Mouse (Mus musculus): Measurements from ENCODE around the gene Itgb5. TPM values are rescaled to one million over a fixed set of nuclear protein-coding genes. Genes with fewer than 3 reads are reported as not detected.

The Itgb5 gene
- total RNA-seq, 2 experiments from 2014 or later, result 146 to 187 TPM

DNA sequence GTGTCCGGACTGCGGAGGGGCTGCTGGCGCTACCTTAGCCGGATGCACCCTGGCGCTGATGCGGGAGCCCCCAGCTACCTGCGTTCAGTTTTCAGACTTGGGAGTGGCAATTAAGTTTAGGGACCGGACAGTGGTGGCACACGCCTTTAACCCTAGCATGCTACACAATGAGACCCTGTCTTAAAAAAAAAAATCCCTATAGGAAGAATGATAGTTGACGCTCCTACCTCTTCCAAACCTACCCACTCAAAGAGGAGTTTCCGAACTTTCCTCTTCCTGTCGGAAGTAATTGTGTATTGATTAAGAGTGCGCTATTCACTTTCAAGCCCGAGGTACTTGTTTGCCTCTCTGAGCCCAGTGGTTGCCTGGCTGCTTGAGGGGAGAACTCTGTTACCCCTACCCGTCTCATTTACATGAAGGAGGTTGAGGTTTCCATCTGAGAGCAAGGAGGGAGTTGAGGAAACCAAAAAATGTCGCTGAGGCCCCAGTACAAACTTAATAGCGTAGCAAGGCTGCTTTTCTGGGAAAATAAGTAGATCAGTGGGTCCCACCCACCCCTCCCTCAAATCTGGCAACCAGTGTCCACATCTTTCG, 1.1 kb downstream of the Itgb5 start:
- no peak for DNase-seq (ENCODE audit: low spot score in 2 of 2)

GRCm38 (mm10) chr16:33832057-33832456, 2.6 kb downstream of the Itgb5 start:
- no peak for DNase-seq (ENCODE audit: low spot score in 2 of 2)

DNA sequence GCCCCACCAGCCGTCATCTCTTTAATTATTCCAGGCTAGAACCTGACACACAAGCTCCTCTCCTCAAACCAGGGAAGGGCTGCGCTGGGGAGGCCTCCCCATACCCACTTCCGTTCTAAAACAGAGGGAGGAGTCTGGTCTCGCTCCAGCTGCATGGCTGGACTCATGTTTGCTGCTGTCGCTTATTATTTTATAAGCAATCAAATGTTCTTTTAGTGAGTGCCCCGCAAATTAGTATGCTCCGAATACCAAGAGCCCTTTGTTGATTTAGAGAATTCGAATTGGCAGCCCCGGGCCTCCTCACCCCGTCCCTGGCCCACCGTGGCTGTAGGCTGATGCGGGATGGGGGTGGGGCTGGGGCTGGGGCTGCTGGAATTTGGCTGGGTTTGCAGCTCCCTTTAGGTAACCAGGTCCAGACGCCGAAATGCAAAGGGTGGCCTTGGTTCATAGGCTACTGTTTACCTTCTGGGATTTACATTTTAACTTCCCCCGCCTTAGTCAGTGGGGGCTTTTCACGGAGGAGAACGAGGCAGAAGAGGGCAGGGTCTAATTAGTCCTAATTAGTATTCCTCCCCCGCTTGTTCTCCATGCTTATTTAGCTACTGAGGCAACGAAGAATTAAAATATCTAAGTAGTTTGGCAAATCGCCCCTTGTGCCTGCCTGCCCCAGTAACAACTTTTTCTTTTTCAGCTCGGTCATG, 3.4 kb downstream of the Itgb5 start:
- DNase-seq (ENCODE audit: low spot score in 2 of 2), result no peak

DNA sequence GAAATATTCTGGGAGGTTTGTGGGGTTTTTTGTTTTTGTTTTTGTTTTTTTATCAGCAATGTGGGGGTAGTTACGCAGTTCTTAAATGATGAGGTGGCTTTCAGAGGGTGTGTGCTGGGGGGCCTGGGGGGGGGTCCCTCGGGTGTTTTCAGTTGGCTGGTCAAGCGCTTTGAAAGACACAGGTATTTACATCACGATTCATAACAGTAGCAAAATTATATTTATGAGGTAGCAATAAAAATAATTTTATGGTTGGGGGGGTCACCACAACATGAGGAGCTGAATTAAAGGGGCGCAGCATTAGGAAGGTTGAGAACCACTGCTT, 3.9 kb downstream of the Itgb5 start:
- DNase-seq (ENCODE audit: low spot score in 2 of 2), result no peak

DNA sequence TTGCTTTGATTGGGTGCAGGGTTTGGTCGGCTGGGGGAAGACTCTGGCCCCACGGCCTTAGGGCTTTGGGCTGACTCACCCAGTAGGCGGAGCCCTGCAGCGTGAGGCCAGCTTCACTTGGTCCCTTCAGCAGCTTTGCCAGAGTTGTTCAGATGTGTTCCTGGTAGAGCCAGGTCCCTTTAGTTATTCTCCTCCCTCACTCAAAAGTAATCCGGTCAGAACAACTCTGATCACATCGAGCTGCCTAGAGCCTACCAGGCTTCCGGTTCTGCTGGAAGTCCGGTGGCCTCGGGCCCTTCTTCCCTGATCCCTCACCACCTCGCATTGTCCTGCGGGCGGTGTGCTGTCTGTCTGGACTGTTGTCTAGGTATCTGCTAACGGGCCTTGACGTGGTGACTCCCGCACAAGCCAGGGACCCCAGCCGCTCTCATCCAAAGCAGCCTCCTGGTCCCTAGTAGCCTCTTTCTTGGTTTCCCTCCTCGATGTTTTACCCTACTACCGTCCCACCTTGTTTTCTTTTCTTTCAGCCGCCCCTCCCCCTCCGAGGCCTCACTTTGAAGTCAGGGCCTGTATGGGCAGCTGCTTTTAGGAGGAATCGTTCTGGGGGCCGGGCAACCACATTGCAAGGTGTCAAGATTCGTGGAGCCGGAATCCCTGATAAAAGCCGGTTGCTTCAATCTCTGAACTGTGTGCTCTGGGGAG, 4.5 kb downstream of the Itgb5 start:
- peak; percentile 55 to 66 for DNase-seq (ENCODE audit: low spot score in 2 of 2)

DNA sequence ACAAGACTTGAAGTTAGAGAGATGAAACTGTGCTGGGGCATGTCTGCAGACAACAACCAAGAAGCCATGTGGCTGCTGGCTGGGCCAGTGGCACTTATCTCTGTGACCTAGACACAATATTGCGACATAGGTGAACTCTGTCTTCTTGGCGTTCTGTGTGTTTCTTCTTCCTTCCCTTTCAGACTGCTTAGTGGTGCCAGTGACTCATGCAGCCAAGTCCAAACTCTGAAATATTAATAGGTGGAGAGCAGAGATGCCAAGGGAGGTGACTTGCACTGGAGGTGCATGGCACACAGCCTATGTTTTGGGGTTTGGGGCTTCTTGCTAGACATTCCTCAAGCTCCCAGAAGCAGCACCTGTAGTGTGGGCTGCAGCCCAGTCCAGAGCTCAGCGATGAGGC, 7.2 kb downstream of the Itgb5 start:
- DNase-seq (ENCODE audit: low spot score in 2 of 2), result peak in 1 of 2 experiments; percentile 29

GRCm38 (mm10) chr16:33837191-33837590, 7.7 kb downstream of the Itgb5 start:
- DNase-seq (ENCODE audit: low spot score in 2 of 2), result peak in 1 of 2 experiments; percentile 21

GRCm38 (mm10) chr16:33840616-33841015, 11.2 kb downstream of the Itgb5 start:
- DNase-seq (ENCODE audit: low spot score in 2 of 2), result no peak

DNA sequence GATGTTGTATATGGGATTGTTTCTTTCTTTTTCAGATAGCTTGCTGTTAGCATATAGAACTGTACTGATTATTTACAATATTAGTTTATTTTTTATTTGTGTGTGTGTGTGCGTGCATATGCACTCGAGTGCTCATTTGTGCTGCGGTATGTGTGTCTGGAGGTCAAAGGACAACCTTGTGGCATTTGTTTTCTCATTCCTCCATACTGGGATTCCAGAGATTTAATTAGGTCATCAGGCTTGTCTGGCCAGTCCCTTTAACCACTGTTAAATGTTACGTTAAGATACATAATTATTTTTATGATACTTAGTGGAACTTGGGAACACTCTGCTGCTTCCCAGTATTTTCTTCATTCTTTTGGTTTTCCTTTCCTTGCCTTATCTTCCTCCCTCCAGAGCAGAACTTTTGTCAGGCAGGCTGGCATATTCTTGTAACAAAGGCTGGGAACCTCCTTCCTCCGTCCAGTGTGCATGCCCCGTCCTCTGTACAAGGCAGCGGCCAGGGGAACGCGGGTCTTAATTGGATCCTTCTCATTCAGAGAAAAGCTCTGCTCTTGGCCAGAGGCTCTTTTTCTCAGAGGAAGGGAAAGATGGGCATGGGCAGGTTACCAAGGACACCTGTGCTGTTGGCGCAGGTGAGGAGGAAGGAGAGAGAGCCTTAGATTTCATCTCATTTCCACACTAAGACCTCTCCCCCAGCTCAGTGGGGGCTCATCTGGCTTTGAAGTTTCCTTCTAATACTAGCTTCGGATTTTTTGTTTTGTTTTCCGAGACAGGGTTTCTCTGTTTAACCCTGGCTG, 12.8 kb downstream of the Itgb5 start:
- DNase-seq (ENCODE audit: low spot score in 2 of 2), result no peak

GRCm38 (mm10) chr16:33844150-33844611, 14.7 kb downstream of the Itgb5 start:
- DNase-seq (ENCODE audit: low spot score in 2 of 2), result no peak

DNA sequence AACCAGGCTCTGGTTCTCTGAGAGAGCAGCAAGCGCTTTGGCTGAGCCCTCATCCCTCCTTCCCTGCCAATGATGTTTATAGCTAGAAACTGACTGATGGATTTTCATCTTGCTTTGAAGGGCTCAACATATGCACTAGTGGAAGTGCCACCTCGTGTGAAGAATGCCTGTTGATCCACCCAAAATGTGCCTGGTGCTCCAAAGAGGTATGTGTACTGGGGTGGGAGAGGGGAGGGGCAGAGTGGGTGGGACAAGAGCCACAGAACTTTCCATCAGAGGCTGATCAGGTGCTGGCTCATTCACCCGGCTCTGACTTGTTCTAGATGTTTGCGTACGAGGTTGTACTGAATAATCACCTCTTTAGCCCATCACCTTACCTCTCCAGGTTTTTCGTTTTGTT, 15.4 kb downstream of the Itgb5 start:
- no peak for DNase-seq (ENCODE audit: low spot score in 2 of 2)

- no peak for DNase-seq (ENCODE audit: low spot score in 2 of 2)
Measured at GRCm38 (mm10) chr16:33853271-33853670, 23.8 kb downstream of the Itgb5 start.

DNA sequence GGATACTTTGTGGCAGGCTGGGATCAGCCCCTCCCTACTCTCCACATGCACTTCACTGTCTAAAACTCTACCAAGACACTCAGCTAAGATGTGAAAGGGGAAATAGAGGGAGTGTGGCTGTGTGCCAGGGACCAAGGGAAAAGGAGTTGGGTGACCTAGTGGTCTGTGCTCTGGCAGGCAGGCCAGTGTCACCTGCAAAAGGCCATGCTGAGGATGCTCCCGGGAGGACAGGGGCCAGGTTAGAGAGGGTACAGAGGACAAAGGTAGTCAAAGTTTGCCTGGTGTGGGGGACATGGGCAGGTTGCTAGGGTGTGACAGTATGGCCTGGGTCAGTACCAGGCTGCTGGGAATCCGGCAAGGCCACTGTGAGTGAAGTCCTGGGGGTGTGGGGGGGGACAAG, 29.3 kb downstream of the Itgb5 start:
- no peak for DNase-seq (ENCODE audit: low spot score in 2 of 2)

GRCm38 (mm10) chr16:33859380-33859779, 29.9 kb downstream of the Itgb5 start:
- DNase-seq (ENCODE audit: low spot score in 2 of 2), result no peak

- DNase-seq (ENCODE audit: low spot score in 2 of 2), result peak; percentile 67 to 74
Measured at GRCm38 (mm10) chr16:33859988-33860700, 30.7 kb downstream of the Itgb5 start.

- DNase-seq (ENCODE audit: low spot score in 2 of 2), result no peak
Measured at GRCm38 (mm10) chr16:33862406-33862805, 32.9 kb downstream of the Itgb5 start.

GRCm38 (mm10) chr16:33863208-33863751, 33.8 kb downstream of the Itgb5 start:
- no peak for DNase-seq (ENCODE audit: low spot score in 2 of 2)

- no peak for DNase-seq (ENCODE audit: low spot score in 2 of 2)
Measured at GRCm38 (mm10) chr16:33870224-33870785, 40.8 kb downstream of the Itgb5 start.

- no peak for DNase-seq (ENCODE audit: low spot score in 2 of 2)
Measured at GRCm38 (mm10) chr16:33870988-33871758, 41.7 kb downstream of the Itgb5 start.
